In the genomic region with DNA sequence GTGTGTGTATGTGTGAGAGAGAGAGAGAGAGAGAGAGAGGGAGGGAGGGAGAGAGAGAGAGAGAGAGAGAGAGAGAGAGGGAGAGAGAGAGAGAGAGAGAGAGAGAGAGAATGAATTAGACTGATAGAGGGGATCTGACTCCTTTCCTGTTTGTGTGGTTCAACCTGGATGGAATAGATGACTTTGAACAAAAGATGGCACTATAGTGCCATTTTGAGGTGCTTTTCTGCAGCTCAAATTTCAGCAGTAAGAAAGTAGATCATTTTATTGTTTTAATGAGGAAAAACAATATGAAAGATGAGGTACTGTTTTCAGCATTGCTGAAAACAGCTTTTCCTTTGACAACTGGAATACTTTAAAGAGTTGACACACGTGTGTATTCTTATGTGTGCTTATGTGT, we compare ENCODE assay signal across 30 mouse cellular contexts. TPM values are rescaled to one million over a fixed set of nuclear protein-coding genes. Genes with fewer than 3 reads are reported as not detected.
A peak's percentile ranks its signal among the peaks of the same experiment; 100 is the strongest.
DNase-seq lines count a peak whose midpoint lies in the region; ATAC-seq lines count a peak whose summit lies in the region.
"Had no signal": no experiment of that assay in that cellular context is flagged by ENCODE, and none has a peak within 500 bp of the region (broad histone marks: within the 10 kb centered on the region; RNA-seq: fewer than 3 reads in every experiment).

No protein-coding gene starts in this region.

- H3K4me3 ChIP-seq in hindbrain, embryonic 14.5 days (replicated peaks; ENCODE audit: low read length): no peak overlapping the region
- H3K4me3 ChIP-seq in hindbrain, embryonic 10.5 days: no peak overlapping the region
- no peak overlapping the region for H3K4me3 ChIP-seq in midbrain, embryonic 14.5 days (replicated peaks; ENCODE audit: low read depth, low read length)
- no peak overlapping the region for H3K4me3 ChIP-seq in midbrain, embryonic 10.5 days
- H3K4me3 ChIP-seq: erythroblast, embryonic 14.5 days; gastrocnemius, adult 2 months; heart, embryonic 12.5 days; limb, embryonic 12.5 days; liver, embryonic 15.5 days; myocyte; neural tube, embryonic 12.5 days had no signal

- H3K27me3 ChIP-seq in hindbrain, embryonic 14.5 days (ENCODE audit: control insufficient read depth, insufficient read depth, low read length): no peaks in the 10 kb centered on the region
- no peaks in the 10 kb centered on the region for H3K27me3 ChIP-seq in hindbrain, embryonic 10.5 days (ENCODE audit: insufficient read depth, poor library complexity, severe bottlenecking)
- no peaks in the 10 kb centered on the region for H3K27me3 ChIP-seq in midbrain, embryonic 14.5 days (ENCODE audit: control insufficient read depth, insufficient read depth, low read length)
- H3K27me3 ChIP-seq in midbrain, embryonic 10.5 days (ENCODE audit: low read depth, poor library complexity, severe bottlenecking): no peaks in the 10 kb centered on the region
- H3K27me3 ChIP-seq: heart, embryonic 12.5 days; limb, embryonic 12.5 days; liver, embryonic 15.5 days; neural tube, embryonic 12.5 days had no signal

- DNase-seq in hindbrain, embryonic 14.5 days (ENCODE audit: low spot score): peak; percentile 38
- no peak for DNase-seq in hindbrain, embryonic 10.5 days (ENCODE audit: low spot score)
- peak; percentile 52 for DNase-seq in midbrain, embryonic 14.5 days
- DNase-seq in midbrain, embryonic 10.5 days (ENCODE audit: low spot score): no peak
- DNase-seq in NIH3T3 (ENCODE audit: low read depth): peak; percentile 30
- DNase-seq in right cerebral cortex, postnatal 36 days (ENCODE audit: low spot score in 2 of 2): no peak
- no peak for DNase-seq in lung, postnatal 14 days
- DNase-seq: adrenal gland, postnatal 14 days; cerebellum, adult 11-12 months; cerebellum, adult 9-11 months; gastrocnemius, adult 2 months; gastrocnemius, postnatal 36 days; heart, adult 18-20 months; kidney, adult 8-10 months; kidney, postnatal 4 days; lung, embryonic 14.5 days; right cerebral cortex, adult 18-20 months; right cerebral cortex, postnatal 4 days; thymus, postnatal 4 days had no signal

- no peak overlapping the region for H3K9ac ChIP-seq in hindbrain, embryonic 14.5 days
- H3K9ac ChIP-seq in midbrain, embryonic 14.5 days (replicated peaks; ENCODE audit: low read length): no peak overlapping the region
- H3K9ac ChIP-seq: heart, embryonic 12.5 days; limb, embryonic 12.5 days; liver, embryonic 15.5 days; lung, embryonic 14.5 days; neural tube, embryonic 12.5 days had no signal

- 62% methylated on average over 1 of the region's 1 CpGs for WGBS in hindbrain, embryonic 14.5 days
- WGBS in hindbrain, embryonic 10.5 days: 60% methylated on average over 1 of the region's 1 CpGs
- 58% methylated on average over 1 of the region's 1 CpGs for whole genome bisulfite sequencing in midbrain, embryonic 14.5 days
- 56% methylated on average over 1 of the region's 1 CpGs for WGBS in midbrain, embryonic 10.5 days

- no peaks in the 10 kb centered on the region for H3K36me3 ChIP-seq in hindbrain, embryonic 14.5 days (replicated peaks; ENCODE audit: control insufficient read depth, insufficient read depth)
- H3K36me3 ChIP-seq in hindbrain, embryonic 10.5 days: no peaks in the 10 kb centered on the region
- H3K36me3 ChIP-seq in midbrain, embryonic 14.5 days (ENCODE audit: control insufficient read depth, insufficient read depth, low read length): no peaks in the 10 kb centered on the region
- no peaks in the 10 kb centered on the region for H3K36me3 ChIP-seq in midbrain, embryonic 10.5 days
- H3K36me3 ChIP-seq: G1E; heart, embryonic 12.5 days; limb, embryonic 12.5 days; liver, embryonic 15.5 days; neural tube, embryonic 12.5 days had no signal

- no peak overlapping the region for H3K4me2 ChIP-seq in hindbrain, embryonic 14.5 days (replicated peaks)
- no peak overlapping the region for H3K4me2 ChIP-seq in midbrain, embryonic 14.5 days (ENCODE audit: low read length)
- H3K4me2 ChIP-seq: heart, embryonic 12.5 days; limb, embryonic 12.5 days; liver, embryonic 15.5 days; lung, embryonic 14.5 days; neural tube, embryonic 12.5 days had no signal

- H3K9me3 ChIP-seq in hindbrain, embryonic 14.5 days (ENCODE audit: control insufficient read depth, low read length): no peaks in the 10 kb centered on the region
- H3K9me3 ChIP-seq in hindbrain, embryonic 10.5 days: no peaks in the 10 kb centered on the region
- H3K9me3 ChIP-seq in midbrain, embryonic 14.5 days (ENCODE audit: control insufficient read depth, low read length): no peaks in the 10 kb centered on the region
- H3K9me3 ChIP-seq in midbrain, embryonic 10.5 days (replicated peaks): no peaks in the 10 kb centered on the region
- H3K9me3 ChIP-seq: G1E; heart, embryonic 12.5 days; limb, embryonic 12.5 days; liver, embryonic 15.5 days; neural tube, embryonic 12.5 days had no signal

- ATAC-seq in hindbrain, embryonic 14.5 days (ENCODE audit: low FRiP score): no peak
- ATAC-seq in midbrain, embryonic 14.5 days (ENCODE audit: low FRiP score, low TSS enrichment): no peak
- ATAC-seq: intestine, embryonic 16.5 days; midbrain, embryonic 16.5 days; Patski had no signal

- H3K27ac ChIP-seq in hindbrain, embryonic 14.5 days: no peak overlapping the region
- H3K27ac ChIP-seq in hindbrain, embryonic 10.5 days: no peak overlapping the region
- H3K27ac ChIP-seq in midbrain, embryonic 14.5 days (replicated peaks; ENCODE audit: low read depth, low read length): no peak overlapping the region
- no peak overlapping the region for H3K27ac ChIP-seq in midbrain, embryonic 10.5 days (replicated peaks)
- H3K27ac ChIP-seq: gastrocnemius, adult 2 months; kidney, postnatal 0 days; limb, embryonic 12.5 days; liver, embryonic 15.5 days; neural tube, embryonic 12.5 days had no signal

- H3K4me1 ChIP-seq in hindbrain, embryonic 14.5 days (replicated peaks; ENCODE audit: control insufficient read depth, insufficient read depth, low read length): no peaks in the 10 kb centered on the region
- no peaks in the 10 kb centered on the region for H3K4me1 ChIP-seq in hindbrain, embryonic 10.5 days (replicated peaks)
- no peaks in the 10 kb centered on the region for H3K4me1 ChIP-seq in midbrain, embryonic 14.5 days (ENCODE audit: control insufficient read depth, insufficient read depth, low read length)
- no peaks in the 10 kb centered on the region for H3K4me1 ChIP-seq in midbrain, embryonic 10.5 days
- H3K4me1 ChIP-seq: heart, embryonic 12.5 days; limb, embryonic 12.5 days; liver, embryonic 15.5 days; neural tube, embryonic 12.5 days had no signal

RNA-seq across cellular contexts. Expression of a gene that starts 37.9 kb away (rescaled TPM):
- 53.0 and 56.4 TPM in 2 replicates for polyA plus RNA-seq in hindbrain, embryonic 14.5 days (2014; fragmentation: Nextera tagmentation; extraction: Ambion mirVana)
- polyA plus RNA-seq in hindbrain, embryonic 10.5 days (2016; fragmentation: Nextera tagmentation; extraction: Ambion mirVana): 30.1 and 40.4 TPM in 2 replicates
- polyA plus RNA-seq in midbrain, embryonic 14.5 days (2014; fragmentation: Nextera tagmentation; extraction: Ambion mirVana): 29.0 and 38.7 TPM in 2 replicates
- polyA plus RNA-seq in midbrain, embryonic 10.5 days (2016; fragmentation: Nextera tagmentation; extraction: Ambion mirVana): 65.1 and 66.1 TPM in 2 replicates
- polyA plus RNA-seq: erythroblast, embryonic 14.5 days; G1E; liver, embryonic 15.5 days; Patski had no signal

Comparison
In these comparisons a context has a peak if more than half of its experiments do, and no peak if none do; other contexts are left out.
1. DNase-seq: peak in hindbrain, embryonic 14.5 days (single experiment), midbrain, embryonic 14.5 days (single experiment) and NIH3T3 (single experiment); none in hindbrain, embryonic 10.5 days (single experiment), midbrain, embryonic 10.5 days (single experiment), right cerebral cortex, postnatal 36 days (0 of 2) and lung, postnatal 14 days (single experiment).